ENCODE assay signal across 21 mouse cellular contexts in genomic region chr4:32872189-32872749, GRCm38 (mm10).
DNase-seq lines count a peak whose midpoint lies in the region; ATAC-seq and TF ChIP-seq lines count a peak whose summit lies in the region.
"Had no signal": no experiment of that assay in that cellular context is flagged by ENCODE, and none has a peak within 500 bp of the region (broad histone marks: within the 10 kb centered on the region; RNA-seq: fewer than 3 reads in every experiment).

No protein-coding gene starts in this region.

- no peak overlapping the region for H3K4me2 ChIP-seq in intestine, postnatal 0 days (replicated peaks; ENCODE audit: low read depth)
- H3K4me2 ChIP-seq: embryonic facial prominence, embryonic 13.5 days; heart, embryonic 12.5 days; hindbrain, embryonic 14.5 days; midbrain, embryonic 15.5 days had no signal

- no peaks in the 10 kb centered on the region for H3K27me3 ChIP-seq in intestine, postnatal 0 days (replicated peaks; ENCODE audit: control insufficient read depth, insufficient read depth, low read length)
- H3K27me3 ChIP-seq: embryonic facial prominence, embryonic 13.5 days; midbrain, embryonic 15.5 days had no signal

- H3K27ac ChIP-seq in intestine, postnatal 0 days (ENCODE audit: low read depth, low read length), result no peak overlapping the region
- H3K27ac ChIP-seq: embryonic facial prominence, embryonic 13.5 days; hindbrain, embryonic 14.5 days; liver, embryonic 14.5 days; midbrain, embryonic 15.5 days; stomach, postnatal 0 days had no signal

- no peaks in the 10 kb centered on the region for H3K9me3 ChIP-seq in intestine, postnatal 0 days (ENCODE audit: control insufficient read depth)
- H3K9me3 ChIP-seq: embryonic facial prominence, embryonic 13.5 days; heart, embryonic 12.5 days; midbrain, embryonic 15.5 days had no signal

- H3K9ac ChIP-seq in intestine, postnatal 0 days (ENCODE audit: low read depth, low read length), result no peak overlapping the region
- H3K9ac ChIP-seq: embryonic facial prominence, embryonic 13.5 days; heart, embryonic 12.5 days; hindbrain, embryonic 14.5 days; liver, embryonic 14.5 days; midbrain, embryonic 15.5 days had no signal

- ATAC-seq in monocyte, adult 5-6 weeks (replicated peaks; ENCODE audit: insufficient number of reproducible peaks, low FRiP score, low TSS enrichment, poor library complexity, severe bottlenecking), result 0 out of 2 replicates have a peak, but pooled peaks have one; percentile 22
- no peak for ATAC-seq in intestine, postnatal 0 days
- ATAC-seq in megakaryocyte-erythroid progenitor cell, adult 5-6 weeks (replicated peaks; ENCODE audit: low FRiP score, low TSS enrichment, poor library complexity, severe bottlenecking), result no peak
- ATAC-seq: CD4-positive, CD25-positive, alpha-beta regulatory T cell, adult 4 months; forebrain, embryonic 16.5 days; intestine, embryonic 16.5 days; midbrain, embryonic 15.5 days had no signal

- no peaks in the 10 kb centered on the region for H3K36me3 ChIP-seq in intestine, postnatal 0 days (ENCODE audit: control insufficient read depth, insufficient read depth)
- H3K36me3 ChIP-seq: embryonic facial prominence, embryonic 13.5 days; heart, embryonic 12.5 days; midbrain, embryonic 15.5 days had no signal

- DNase-seq in 416B (ENCODE audit: low read depth), result peak; percentile 52
- peak; percentile 38 to 46 for DNase-seq in B cell, adult 2 months
- peak; percentile 56 for DNase-seq in brain, adult 2 months (ENCODE audit: low read depth, low spot score)
- no peak for DNase-seq in urinary bladder, postnatal 36 days (ENCODE audit: low spot score in 2 of 2)
- DNase-seq: adrenal gland, adult 2 months; cerebellum, postnatal 10 days; heart, postnatal 14 days; right cerebral cortex, postnatal 4 days had no signal

- WGBS in intestine, postnatal 0 days, result 78% methylated on average over 8 of the region's 8 CpGs

- H3K4me3 ChIP-seq in intestine, postnatal 0 days (ENCODE audit: low read depth, low read length), result no peak overlapping the region
- H3K4me3 ChIP-seq: embryonic facial prominence, embryonic 13.5 days; heart, embryonic 12.5 days; megakaryocyte, embryonic 14.5 days; midbrain, embryonic 15.5 days had no signal

- H3K4me1 ChIP-seq in intestine, postnatal 0 days (replicated peaks; ENCODE audit: control insufficient read depth, insufficient read depth, low read length), result no peaks in the 10 kb centered on the region
- H3K4me1 ChIP-seq: embryonic facial prominence, embryonic 13.5 days; midbrain, embryonic 15.5 days had no signal

- no peak for TF ChIP-seq CTCF in intestine, postnatal 0 days (IDR thresholded peaks at IDR 0.05; ENCODE audit: low read depth)

Comparison
In these comparisons a context has a peak if more than half of its experiments do, and no peak if none do; other contexts are left out.
1. DNase-seq: peak in 416B (single experiment), B cell, adult 2 months (2 of 2) and brain, adult 2 months (single experiment); none in urinary bladder, postnatal 36 days (0 of 2).